Mouse (Mus musculus) neutrophil, adult 5-6 weeks (primary cell): ENCODE measurements around the gene Ccs. TPM values are rescaled to one million over a fixed set of nuclear protein-coding genes. Genes with fewer than 3 reads are reported as not detected.
"Not testable (repeated sequence)": the region's sequence is repeated elsewhere in the genome, so short reads cannot be mapped to it uniquely, and the experiment has no call there.

ENCODE experiments used
- ATAC-seq: fragments of 151-379, 151-347 bp; 2 replicates; pipeline ENCODE4 v1.8.0; 2017; ENCODE audit warnings: mild to moderate bottlenecking, moderate TSS enrichment; ENCODE audit not compliant: insufficient number of reproducible peaks, poor library complexity, low FRiP score, severe bottlenecking; ENCODE audit errors: extremely low read depth
- total RNA-seq: library from RNA; stranded (forward); fragments of 200-1000 nt; gene quantifications from 2 replicates; pipeline ENCODE4 v1.2.3, GENCODE M21; 2017

Ccs gene
- 10.9 and 16.5 TPM in 2 replicates for total RNA-seq

DNA sequence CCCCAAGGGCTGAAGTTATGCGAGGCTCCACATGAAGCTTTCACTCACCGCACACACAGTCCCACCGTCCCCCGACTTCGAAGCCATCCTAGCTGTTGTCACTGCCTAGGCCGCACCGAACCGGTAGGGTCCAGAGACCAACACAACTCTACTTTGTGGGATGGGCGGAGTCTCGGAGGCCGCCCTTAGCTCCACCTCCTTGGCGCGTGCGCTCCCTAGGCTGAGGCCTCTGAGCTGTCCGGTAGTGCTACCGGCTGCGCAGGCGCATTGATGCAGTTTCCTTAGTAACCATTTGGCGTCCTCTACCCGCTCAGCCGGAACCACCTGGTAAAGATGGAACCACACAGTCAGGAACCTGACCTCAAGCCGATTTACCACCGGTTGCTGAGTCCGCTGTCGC lies at the start of gene Ccs, which contains the start of gene Ccdc87:
TSS of gene Ccs (minus strand) at position 184 of the 400 bp plus-strand sequence.
TSS of gene Ccdc87 (plus strand) at position 218 of the 400 bp plus-strand sequence.
- ATAC-seq = peak; percentile 95

DNA sequence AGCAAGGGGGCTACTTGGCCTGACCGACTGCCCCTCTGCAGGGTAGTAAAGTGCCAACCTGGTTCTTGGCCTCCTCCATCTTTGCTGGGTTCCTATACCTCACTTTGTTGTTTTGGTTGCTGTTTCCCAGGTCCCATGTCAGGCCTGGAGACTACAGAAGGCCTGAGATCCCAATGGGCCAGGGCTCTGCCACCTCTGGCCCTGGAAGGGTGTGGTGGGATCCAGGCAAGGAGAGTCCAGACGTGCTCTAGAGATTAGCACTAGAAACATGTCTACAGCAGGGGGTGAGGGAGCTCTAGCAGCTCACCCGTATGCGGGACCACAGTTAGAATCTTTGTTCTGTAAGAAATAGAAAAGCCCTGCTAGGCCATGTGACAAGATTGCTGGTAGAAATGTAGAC lies 44.8 kb upstream of the Ccs start:
- ATAC-seq = no peak

DNA sequence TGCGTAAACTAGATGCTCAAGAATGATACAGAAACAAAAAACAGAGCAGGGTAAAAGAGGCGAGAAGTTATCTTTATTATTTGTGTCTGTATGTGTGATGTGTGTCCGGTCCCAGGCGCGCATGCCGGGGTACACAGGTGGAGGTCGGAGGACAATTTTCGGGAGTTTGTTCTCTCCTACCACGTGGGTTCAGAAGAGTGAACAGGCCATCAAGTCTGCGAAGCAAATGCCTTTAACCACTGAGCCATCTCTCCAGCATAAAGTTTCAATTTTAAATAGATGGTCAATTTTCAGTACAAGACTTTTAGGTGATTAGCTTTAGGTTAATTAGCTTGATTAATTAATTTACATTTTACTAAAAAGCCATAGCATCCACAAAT lies 40.2 kb upstream of the Ccs start:
- no peak for ATAC-seq

GRCm38 (mm10) chr19:4878405-4879323 lies 39.5 kb upstream of the Ccs start, which contains the start of gene Zdhhc24:
TSS of gene Zdhhc24 (plus strand) at chr19:4878668.
- ATAC-seq = peak; percentile 97

DNA sequence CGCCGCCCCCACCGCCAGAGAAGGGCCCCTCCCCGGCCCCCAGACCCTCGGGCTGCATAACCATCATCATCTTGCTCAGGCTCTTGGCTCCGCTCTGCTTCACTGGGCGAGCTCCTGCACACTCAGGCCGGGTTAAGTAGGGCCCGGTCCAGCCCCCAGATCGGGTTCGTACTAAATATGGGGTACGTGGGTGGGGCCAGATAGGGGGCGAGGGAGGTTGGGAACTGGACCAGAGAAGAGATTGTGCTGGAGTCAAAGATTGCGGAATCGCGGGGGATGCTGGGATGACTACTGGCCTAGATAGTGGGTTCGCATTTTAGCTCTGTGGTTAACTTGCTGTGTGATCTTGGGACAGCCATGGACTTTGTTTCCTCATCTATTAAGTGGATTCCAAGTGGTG lies 38.7 kb upstream of the Ccs start, which contains the start of gene Actn3:
TSS of gene Actn3 (minus strand) at position 125 of the 400 bp plus-strand sequence.
- ATAC-seq = no peak

GRCm38 (mm10) chr19:4876755-4877154 lies 37.6 kb upstream of the Ccs start:
- ATAC-seq = no peak

DNA sequence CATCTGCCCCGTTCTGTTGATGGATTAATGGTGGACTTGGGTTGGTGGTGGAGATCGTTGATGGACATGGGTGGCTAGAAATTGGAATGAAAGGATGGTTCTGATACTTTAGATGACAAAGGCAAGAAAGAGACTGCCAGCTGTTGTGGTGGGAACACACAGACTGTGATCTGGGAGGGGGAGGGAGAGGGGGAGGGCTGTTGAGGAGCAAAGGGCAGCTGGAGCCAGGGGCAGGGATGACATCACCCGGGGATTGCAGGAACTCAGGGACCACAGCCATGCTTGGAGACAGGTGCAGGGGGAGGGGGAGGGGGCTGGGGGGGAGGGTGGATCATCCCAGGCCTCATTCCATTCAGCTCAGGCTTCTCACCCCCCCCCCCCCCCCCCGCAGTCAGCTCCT lies 37.1 kb upstream of the Ccs start:
- no peak for ATAC-seq

DNA sequence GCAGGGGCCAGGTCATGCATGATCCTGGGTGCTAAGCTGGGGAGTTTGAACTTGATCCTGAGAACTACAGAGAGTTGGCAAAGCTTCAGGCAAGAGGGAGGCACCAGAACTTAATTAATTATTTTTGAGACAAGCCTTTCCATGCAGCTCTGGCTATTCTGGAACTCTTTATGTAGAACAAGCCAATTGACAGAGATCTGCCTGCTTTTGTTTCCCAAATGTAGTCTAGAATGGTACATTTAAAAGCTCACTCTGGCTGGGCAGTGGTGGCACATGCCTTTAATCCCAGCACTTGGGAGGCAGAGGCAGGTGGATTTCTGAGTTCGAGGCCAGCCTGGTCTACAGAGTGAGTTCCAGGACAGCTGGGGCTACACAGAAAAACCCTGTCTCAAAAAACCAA lies 35.5 kb upstream of the Ccs start:
- not testable (repeated sequence) for ATAC-seq

DNA sequence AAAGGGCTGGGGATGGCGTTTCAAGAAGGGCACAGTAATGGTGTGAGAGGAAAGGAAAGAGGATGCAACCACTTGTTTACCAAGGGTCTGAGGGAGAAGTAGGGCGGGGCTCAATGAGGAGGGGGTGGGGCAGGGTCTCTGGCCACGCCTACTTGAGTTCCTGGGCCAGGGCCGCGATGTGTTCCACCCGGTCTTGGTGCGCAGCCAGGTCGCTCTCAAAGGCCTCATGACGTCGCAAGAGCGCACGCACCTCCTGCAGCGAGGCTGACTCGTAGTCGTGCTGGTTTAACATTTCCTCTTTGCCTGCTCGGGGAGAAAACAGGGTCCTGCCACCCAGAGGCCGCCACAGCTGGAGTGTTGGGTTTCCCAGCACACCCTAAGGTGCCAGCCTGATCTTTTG lies 26.0 kb upstream of the Ccs start:
- ATAC-seq = no peak

DNA sequence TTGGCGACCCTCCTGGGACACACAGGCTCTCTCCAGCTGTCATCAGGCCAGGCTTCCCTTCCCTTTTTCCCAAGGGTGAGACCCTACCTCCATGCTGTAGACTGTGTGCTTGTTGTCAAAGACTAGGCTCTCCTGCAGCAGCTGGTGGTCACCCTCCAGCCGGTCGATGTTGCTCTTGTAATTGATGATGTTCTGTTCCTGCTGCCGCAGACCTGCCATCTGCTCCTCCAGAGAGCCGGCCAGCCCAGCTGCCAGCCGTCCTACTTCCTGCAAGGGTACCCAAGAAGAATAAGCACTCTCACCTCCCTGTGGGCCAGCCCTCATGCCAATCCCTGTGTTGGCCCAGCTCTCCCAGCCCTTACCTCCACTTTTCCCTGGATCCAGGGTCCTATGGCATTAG lies 23.9 kb upstream of the Ccs start:
- no peak for ATAC-seq

DNA sequence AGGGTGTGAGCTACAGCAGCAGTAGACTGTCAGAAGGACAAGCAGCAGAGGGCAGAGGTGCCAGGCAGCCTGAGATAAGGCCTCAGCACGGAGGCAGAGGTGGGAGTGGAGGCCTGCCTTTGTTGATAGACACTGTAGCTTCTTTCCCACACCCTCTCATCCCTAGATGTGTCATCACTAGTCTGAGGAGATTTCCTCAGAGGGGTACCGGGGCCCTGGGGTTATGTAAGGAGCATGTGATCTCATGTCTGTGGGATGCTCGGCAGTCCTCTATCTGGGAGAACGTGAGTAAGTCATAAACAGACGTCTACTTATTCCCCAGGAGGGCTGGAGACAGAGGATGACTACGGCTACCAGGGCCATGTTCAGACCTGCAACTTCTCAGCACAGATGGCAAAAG lies 19.9 kb upstream of the Ccs start:
- no peak for ATAC-seq

DNA sequence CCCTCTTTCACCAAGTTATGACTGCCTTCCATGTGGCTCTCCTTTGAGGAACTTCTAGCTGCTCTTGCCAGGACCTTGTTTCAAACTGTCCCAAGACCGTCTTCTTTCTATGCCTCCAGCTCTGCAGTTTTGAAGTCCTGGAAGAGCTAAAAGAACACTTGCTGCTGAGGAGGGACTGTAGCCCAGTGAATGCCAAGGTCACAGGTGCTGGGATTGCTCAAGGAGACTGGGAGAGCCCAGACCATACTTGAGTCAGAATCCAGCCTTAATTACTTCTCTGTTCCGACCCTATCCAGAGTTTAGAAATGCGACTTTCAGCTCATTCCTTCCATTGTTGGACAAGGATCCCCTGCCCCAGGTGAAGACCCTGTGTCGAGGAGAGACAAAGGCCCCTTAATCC lies 16.8 kb upstream of the Ccs start:
- no peak for ATAC-seq

GRCm38 (mm10) chr19:4855470-4855820 lies 16.3 kb upstream of the Ccs start:
- no peak for ATAC-seq

GRCm38 (mm10) chr19:4854552-4855469 lies 15.7 kb upstream of the Ccs start, which contains the start of gene Ctsf:
TSS of gene Ctsf (plus strand) at chr19:4855130.
- ATAC-seq = no peak

GRCm38 (mm10) chr19:4850281-4850680 lies 11.1 kb upstream of the Ccs start:
- ATAC-seq = no peak

DNA sequence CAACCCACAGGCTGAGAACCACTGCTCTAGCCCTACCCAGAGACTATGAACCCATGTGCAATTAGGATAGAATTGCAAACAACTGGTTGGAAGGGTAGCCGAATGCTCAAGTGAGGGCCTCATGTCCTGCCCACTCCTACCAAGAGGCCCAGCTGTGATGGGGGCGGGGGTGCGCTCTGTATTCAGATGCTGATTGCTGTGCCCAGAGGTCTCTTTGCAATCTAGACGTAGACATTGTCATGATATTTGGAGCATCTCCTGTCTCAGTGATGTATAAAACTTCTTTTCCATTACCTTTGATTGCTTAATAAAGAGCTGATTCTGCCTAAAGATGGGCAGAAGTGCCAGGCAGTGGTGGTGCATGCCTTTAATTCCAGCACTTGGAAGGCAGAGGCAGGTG lies 10.7 kb upstream of the Ccs start:
- no peak for ATAC-seq

DNA sequence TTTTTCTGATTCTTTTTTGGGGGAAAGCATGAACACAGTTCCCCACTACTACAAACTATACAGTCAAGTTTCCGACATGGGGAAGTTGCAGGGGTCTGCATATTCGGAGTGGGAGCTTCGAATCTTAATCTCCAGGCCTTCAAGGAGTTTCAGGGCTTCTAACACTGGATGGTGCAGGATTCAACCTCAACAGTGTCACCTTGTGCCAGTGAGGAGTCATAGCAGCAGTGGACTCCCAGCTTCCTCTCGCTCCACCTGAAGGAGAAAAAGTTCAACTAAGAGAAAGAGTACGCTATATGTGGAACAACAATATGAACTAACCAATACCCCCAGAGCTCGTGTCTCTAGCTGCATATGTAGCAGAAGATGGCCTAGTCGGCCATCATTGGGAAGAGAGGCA lies 8.4 kb upstream of the Ccs start:
- ATAC-seq = no peak

- ATAC-seq = no peak
Measured at GRCm38 (mm10) chr19:4845846-4846245, 6.7 kb upstream of the Ccs start.

DNA sequence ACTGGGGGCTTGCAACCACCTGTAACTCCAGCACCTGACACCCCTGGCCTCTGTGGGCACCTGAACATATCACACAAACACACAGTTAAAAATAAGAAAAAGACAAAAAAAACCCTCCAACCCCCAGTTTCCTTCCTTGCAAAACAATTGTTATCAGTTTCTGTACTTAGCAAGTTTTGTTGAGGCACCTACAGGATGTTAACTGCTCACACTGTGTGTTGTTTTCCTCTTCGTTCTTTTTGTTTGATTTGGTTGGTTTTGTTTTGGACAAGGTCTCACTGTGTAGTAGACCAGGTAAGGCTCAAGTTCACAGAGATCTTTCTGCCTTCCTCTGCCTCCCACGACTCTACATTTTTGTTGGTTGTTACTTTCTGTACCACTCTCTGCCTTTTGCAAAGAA lies 3.5 kb upstream of the Ccs start:
- no peak for ATAC-seq

DNA sequence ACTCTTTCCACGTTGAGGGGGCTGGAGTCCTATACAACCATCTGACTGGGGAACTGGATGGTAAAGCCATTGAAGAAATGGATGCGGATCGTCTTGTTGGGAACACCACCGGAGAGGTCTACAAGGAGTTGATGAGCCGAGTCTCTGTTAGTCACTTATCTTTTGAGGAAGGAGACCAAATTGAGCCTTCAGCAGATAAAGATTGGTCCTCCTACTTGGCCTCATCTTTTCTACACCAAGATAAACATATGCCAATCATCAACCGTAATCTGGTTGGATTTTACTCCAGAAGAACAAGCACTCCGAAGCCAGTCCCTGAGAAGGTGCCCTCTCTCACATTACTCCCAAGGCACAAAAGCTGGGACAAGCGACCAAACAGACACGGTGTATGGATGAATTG lies 1.7 kb upstream of the Ccs start:
- ATAC-seq = no peak
